Mouse (Mus musculus): ENCODE data around the gene Ppp1r3f. TPM values are rescaled to one million over a fixed set of nuclear protein-coding genes. Genes with fewer than 3 reads are reported as not detected.

Gene Ppp1r3f
- polyA plus RNA-seq, 1 experiment from 2014 or later = 0.88 TPM

Other genes with a start within 250 kb of the Ppp1r3f start
- gene Usp27x, start 198.5 kb downstream of the Ppp1r3f start, polyA plus RNA-seq (2014; fragmentation: Nextera tagmentation; extraction: Ambion mirVana) = 0.48 and 0.54 TPM in 2 replicates
- gene Foxp3, start 639 bp downstream of the Ppp1r3f start, polyA plus RNA-seq (2014; fragmentation: Nextera tagmentation; extraction: Ambion mirVana) = 0.05 and 0.06 TPM in 2 replicates
- gene Ccdc22, start 31.2 kb upstream of the Ppp1r3f start, polyA plus RNA-seq (2014; fragmentation: Nextera tagmentation; extraction: Ambion mirVana) = 29.8 and 31.2 TPM in 2 replicates
- gene Cacna1f, start 32.8 kb upstream of the Ppp1r3f start, polyA plus RNA-seq (2014; fragmentation: Nextera tagmentation; extraction: Ambion mirVana) = not detected in 2 replicates
- gene Syp, start 64.2 kb upstream of the Ppp1r3f start, polyA plus RNA-seq (2014; fragmentation: Nextera tagmentation; extraction: Ambion mirVana) = 0.56 and 0.61 TPM in 2 replicates
- 5.6 and 6.7 TPM in 2 replicates for gene Prickle3, start 83.0 kb upstream of the Ppp1r3f start, polyA plus RNA-seq (2014; fragmentation: Nextera tagmentation; extraction: Ambion mirVana)
- 78.1 and 81.0 TPM in 2 replicates for gene Plp2, start 97.1 kb upstream of the Ppp1r3f start, polyA plus RNA-seq (2014; fragmentation: Nextera tagmentation; extraction: Ambion mirVana)
- 0.21 TPM in 1 of 2 replicates, not detected in the other for gene Magix, start 107.0 kb upstream of the Ppp1r3f start, polyA plus RNA-seq (2014; fragmentation: Nextera tagmentation; extraction: Ambion mirVana)
- gene Gpkow, start 122.8 kb upstream of the Ppp1r3f start, polyA plus RNA-seq (2014; fragmentation: Nextera tagmentation; extraction: Ambion mirVana) = 40.9 and 43.4 TPM in 2 replicates
- gene Wdr45, start 140.1 kb upstream of the Ppp1r3f start, polyA plus RNA-seq (2014; fragmentation: Nextera tagmentation; extraction: Ambion mirVana) = 16.7 and 20.6 TPM in 2 replicates
- not detected in 2 replicates for gene Gm45208, start 148.0 kb upstream of the Ppp1r3f start, polyA plus RNA-seq (2014; fragmentation: Nextera tagmentation; extraction: Ambion mirVana)
- gene Praf2, start 154.2 kb upstream of the Ppp1r3f start, polyA plus RNA-seq (2014; fragmentation: Nextera tagmentation; extraction: Ambion mirVana) = 85.7 and 99.5 TPM in 2 replicates
- 21.4 and 22.8 TPM in 2 replicates for gene Ccdc120, start 176.6 kb upstream of the Ppp1r3f start, polyA plus RNA-seq (2014; fragmentation: Nextera tagmentation; extraction: Ambion mirVana)
- gene Tfe3, start 188.3 kb upstream of the Ppp1r3f start, polyA plus RNA-seq (2014; fragmentation: Nextera tagmentation; extraction: Ambion mirVana) = 17.7 and 20.6 TPM in 2 replicates
- gene Gripap1, start 215.5 kb upstream of the Ppp1r3f start, polyA plus RNA-seq (2014; fragmentation: Nextera tagmentation; extraction: Ambion mirVana) = 34.4 and 41.7 TPM in 2 replicates
- 0.97 and 1.5 TPM in 2 replicates for gene Kcnd1, start 248.0 kb upstream of the Ppp1r3f start, polyA plus RNA-seq (2014; fragmentation: Nextera tagmentation; extraction: Ambion mirVana)